Mouse (Mus musculus) C3H10T1/2 (cell line): Measurements from ENCODE around the gene Nucb1. TPM values are rescaled to one million over a fixed set of nuclear protein-coding genes. Genes with fewer than 3 reads are reported as not detected.

Source experiments
- polyA plus RNA-seq, 2 experiments: library from polyadenylated mRNA; unstranded; fragments of >200 nt; fragmentation: generic; extraction: Trizol; gene quantifications; one replicate each; pipeline ENCODE4 v1.2.1; 2012; ENCODE audit warnings: missing spikeins in 2 of 2

Gene Nucb1
- polyA plus RNA-seq: 100 to 1,000 TPM in 1 of 2 experiments, 10 to 100 TPM in 1; 66.5 to 268 TPM

GRCm38 (mm10) chr7:45509912-45510787, at the start of gene Nucb1:
Gene Nucb1, minus strand, starts transcription at chr7:45510406.

GRCm38 (mm10) chr7:45554744-45555143, 44.5 kb upstream of the Nucb1 start, which contains the start of gene Hsd17b14:
Gene Hsd17b14, plus strand, starts transcription at chr7:45554893.

GRCm38 (mm10) chr7:45525809-45526473, 15.7 kb upstream of the Nucb1 start, which contains the start of the genes Ppp1r15a and Plekha4:
Gene Ppp1r15a, minus strand, starts transcription at chr7:45526268.
Gene Plekha4, plus strand, starts transcription at chr7:45526330.

GRCm38 (mm10) chr7:45488293-45489204, 21.7 kb downstream of the Nucb1 start, which contains the start of gene Dhdh:
Gene Dhdh, minus strand, starts transcription at chr7:45488805.

GRCm38 (mm10) chr7:45486761-45487415, 23.3 kb downstream of the Nucb1 start, which contains the start of gene Gm45808:
Gene Gm45808, minus strand, starts transcription at chr7:45486811.

GRCm38 (mm10) chr7:45481374-45481927, 28.8 kb downstream of the Nucb1 start, which contains the start of gene Tulp2:
Gene Tulp2, plus strand, starts transcription at chr7:45481877.

GRCm38 (mm10) chr7:45466283-45467089, 43.7 kb downstream of the Nucb1 start, which contains the start of gene Bax:
Gene Bax, minus strand, starts transcription at chr7:45466898.

GRCm38 (mm10) chr7:45459564-45460140, 50.6 kb downstream of the Nucb1 start, which contains the start of gene Ftl1:
Gene Ftl1, minus strand, starts transcription at chr7:45459884.

Other genes with a start within 250 kb of the Nucb1 start
- gene Slc6a21, start 232.9 kb downstream of the Nucb1 start, polyA plus RNA-seq: not detected
- gene Trpm4, start 176.6 kb downstream of the Nucb1 start, polyA plus RNA-seq: 10 to 100 TPM; 23.4 to 26.2 TPM
- gene Hrc, start 175.1 kb downstream of the Nucb1 start, polyA plus RNA-seq: under 1 TPM; 0.02 to 0.06 TPM
- gene Ppfia3, start 143.4 kb downstream of the Nucb1 start, polyA plus RNA-seq: 1 to 10 TPM; 1.1 to 2.1 TPM
- gene Lin7b, start 139.8 kb downstream of the Nucb1 start, polyA plus RNA-seq: 1 to 10 TPM in 1 of 2 experiments, under 1 TPM in 1; 0.23 to 1.8 TPM
- gene Snrnp70, start 114.7 kb downstream of the Nucb1 start, polyA plus RNA-seq: 100 to 1,000 TPM; 229 to 271 TPM
- gene Kcna7, start 104.8 kb downstream of the Nucb1 start, polyA plus RNA-seq: not detected
- gene Ntf5, start 96.7 kb downstream of the Nucb1 start, polyA plus RNA-seq: under 1 TPM; 0.35 to 0.94 TPM
- gene Lhb, start 89.6 kb downstream of the Nucb1 start, polyA plus RNA-seq: under 1 TPM in 1 of 2 experiments, not detected in 1; 0.11 TPM
- gene Gys1, start 75.6 kb downstream of the Nucb1 start, polyA plus RNA-seq: 10 to 100 TPM; 10.3 to 18.4 TPM
- 100 to 1,000 TPM in 1 of 2 experiments, 10 to 100 TPM in 1; 68.4 to 154 TPM for gene Ruvbl2, start 72.3 kb downstream of the Nucb1 start, polyA plus RNA-seq
- gene Ftl1, start 50.5 kb downstream of the Nucb1 start, polyA plus RNA-seq: over 10,000 TPM in 1 of 2 experiments, 1,000 to 10,000 TPM in 1; 3,673 to 13,112 TPM
- gene Bax, start 43.5 kb downstream of the Nucb1 start, polyA plus RNA-seq: 100 to 1,000 TPM; 253 to 519 TPM
- 1 to 10 TPM in 1 of 2 experiments, under 1 TPM in 1; 0.09 to 1.7 TPM for gene Tulp2, start 28.5 kb downstream of the Nucb1 start, polyA plus RNA-seq
- not detected for gene Gm45808, start 23.6 kb downstream of the Nucb1 start, polyA plus RNA-seq
- under 1 TPM; 0.07 to 0.21 TPM for gene Dhdh, start 21.6 kb downstream of the Nucb1 start, polyA plus RNA-seq
- gene Ppp1r15a, start 15.9 kb upstream of the Nucb1 start, polyA plus RNA-seq: 10 to 100 TPM in 1 of 2 experiments, 1 to 10 TPM in 1; 9.1 to 24.6 TPM
- 10 to 100 TPM in 1 of 2 experiments, under 1 TPM in 1; 0.27 to 17.6 TPM for gene Plekha4, start 15.9 kb upstream of the Nucb1 start, polyA plus RNA-seq
- gene Hsd17b14, start 44.5 kb upstream of the Nucb1 start, polyA plus RNA-seq: 1 to 10 TPM in 1 of 2 experiments, under 1 TPM in 1; 0.71 to 5.8 TPM
- gene Bcat2, start 59.7 kb upstream of the Nucb1 start, polyA plus RNA-seq: 10 to 100 TPM; 37.7 to 68.6 TPM
- under 1 TPM in 1 of 2 experiments, not detected in 1; 0.27 TPM for gene Fgf21, start 105.1 kb upstream of the Nucb1 start, polyA plus RNA-seq
- not detected for gene Fut1, start 106.9 kb upstream of the Nucb1 start, polyA plus RNA-seq
- gene Izumo1, start 111.4 kb upstream of the Nucb1 start, polyA plus RNA-seq: not detected
- under 1 TPM; 0.05 to 0.07 TPM for gene Rasip1, start 117.1 kb upstream of the Nucb1 start, polyA plus RNA-seq
- gene Mamstr, start 129.6 kb upstream of the Nucb1 start, polyA plus RNA-seq: 1 to 10 TPM in 1 of 2 experiments, under 1 TPM in 1; 0.05 to 1.3 TPM
- under 1 TPM in 1 of 2 experiments, not detected in 1; 0.06 TPM for gene Fut2, start 156.0 kb upstream of the Nucb1 start, polyA plus RNA-seq
- gene Ntn5, start 173.6 kb upstream of the Nucb1 start, polyA plus RNA-seq: 1 to 10 TPM in 1 of 2 experiments, under 1 TPM in 1; 0.04 to 3.3 TPM
- gene Sec1, start 184.0 kb upstream of the Nucb1 start, polyA plus RNA-seq: 1 to 10 TPM in 1 of 2 experiments, under 1 TPM in 1; 0.42 to 1.3 TPM
- gene Car11, start 189.4 kb upstream of the Nucb1 start, polyA plus RNA-seq: 10 to 100 TPM in 1 of 2 experiments, under 1 TPM in 1; 0.81 to 21.1 TPM
- gene Dbp, start 194.7 kb upstream of the Nucb1 start, polyA plus RNA-seq: 10 to 100 TPM; 13.0 to 47.5 TPM
- gene Rpl18, start 205.1 kb upstream of the Nucb1 start, polyA plus RNA-seq: 1,000 to 10,000 TPM; 3,564 to 8,503 TPM
- gene Sphk2, start 207.6 kb upstream of the Nucb1 start, polyA plus RNA-seq: 10 to 100 TPM; 13.6 to 20.8 TPM
- gene Fam83e, start 210.8 kb upstream of the Nucb1 start, polyA plus RNA-seq: under 1 TPM; 0.05 to 0.09 TPM
- under 1 TPM in 1 of 2 experiments, not detected in 1; 0.12 TPM for gene Spaca4, start 215.4 kb upstream of the Nucb1 start, polyA plus RNA-seq